Mouse (Mus musculus) adrenal gland, postnatal 14 days (tissue): ENCODE measurements around the gene Supt5. TPM values are rescaled to one million over a fixed set of nuclear protein-coding genes. Genes with fewer than 3 reads are reported as not detected.
A peak's percentile ranks its signal among the peaks of the same experiment; 100 is the strongest.

ENCODE experiments used
- DNase-seq: peaks from one replicate; pipeline ENCODE4 v3.0.0; 2021; ENCODE audit warnings: mixed read lengths
- total RNA-seq: library from RNA; stranded (reverse); gene quantifications from 2 replicates; pipeline ENCODE4 v1.2.3, GENCODE M21; 2021

Supt5 gene
- total RNA-seq, 1 experiment from 2014 or later = 122 TPM

DNA sequence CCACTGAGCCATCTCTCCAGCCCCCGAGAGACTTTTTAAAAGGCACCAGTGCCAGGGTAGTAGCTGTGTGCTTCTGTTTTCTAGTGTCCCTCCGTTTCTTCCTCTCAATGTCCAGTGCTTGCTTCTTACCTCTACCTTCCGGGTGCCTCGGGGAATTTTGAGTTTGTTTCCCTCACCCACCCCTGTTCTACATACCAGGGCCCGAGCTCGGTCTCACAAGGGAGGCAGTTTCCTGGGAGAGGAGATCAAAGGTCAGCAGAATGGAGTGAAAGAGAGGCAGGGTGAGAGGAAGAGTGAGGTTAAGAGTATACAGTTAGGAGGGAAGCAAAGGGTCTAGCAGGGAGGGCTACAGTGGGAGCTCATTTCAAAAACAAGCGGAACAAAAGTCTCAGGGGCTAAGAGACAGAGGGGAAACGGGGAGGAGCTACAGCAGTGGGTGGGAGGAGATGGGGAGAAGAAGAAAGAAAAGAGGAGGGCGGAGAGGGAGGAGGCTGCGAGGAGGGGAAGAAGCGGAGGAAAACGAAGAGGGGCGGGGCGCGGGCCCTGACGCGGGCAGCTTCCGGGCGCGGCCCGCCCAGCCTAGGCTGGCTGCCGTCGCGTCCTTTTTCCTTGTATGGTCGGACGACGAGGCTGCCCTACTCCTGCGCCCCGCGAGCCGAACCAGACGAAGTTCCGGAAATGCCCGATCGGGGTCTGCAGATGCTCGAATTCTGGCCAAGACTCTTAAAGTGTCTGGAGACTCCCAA, 36.8 kb upstream of the Supt5 start:
- DNase-seq = peak; percentile 93

DNA sequence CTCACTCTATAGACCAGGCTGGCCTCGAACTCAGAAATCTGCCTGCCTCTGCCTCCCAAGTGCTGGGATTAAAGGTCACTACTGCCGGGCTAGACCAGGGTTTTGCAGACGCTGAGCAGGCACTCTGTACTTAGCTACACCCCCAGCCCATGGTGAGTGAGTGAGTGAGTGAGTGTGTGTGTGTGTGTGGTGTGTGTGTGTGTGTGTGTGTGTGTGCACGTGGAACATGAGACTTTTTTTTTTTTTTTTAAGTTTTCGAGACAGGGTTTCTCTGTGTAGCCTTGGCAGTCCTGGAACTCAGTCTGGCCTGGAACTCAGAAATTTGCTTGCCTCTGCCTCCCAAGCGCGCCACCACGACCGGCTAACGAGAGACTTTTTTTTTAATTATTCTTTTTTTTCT, 36.1 kb upstream of the Supt5 start:
- DNase-seq = no peak

DNA sequence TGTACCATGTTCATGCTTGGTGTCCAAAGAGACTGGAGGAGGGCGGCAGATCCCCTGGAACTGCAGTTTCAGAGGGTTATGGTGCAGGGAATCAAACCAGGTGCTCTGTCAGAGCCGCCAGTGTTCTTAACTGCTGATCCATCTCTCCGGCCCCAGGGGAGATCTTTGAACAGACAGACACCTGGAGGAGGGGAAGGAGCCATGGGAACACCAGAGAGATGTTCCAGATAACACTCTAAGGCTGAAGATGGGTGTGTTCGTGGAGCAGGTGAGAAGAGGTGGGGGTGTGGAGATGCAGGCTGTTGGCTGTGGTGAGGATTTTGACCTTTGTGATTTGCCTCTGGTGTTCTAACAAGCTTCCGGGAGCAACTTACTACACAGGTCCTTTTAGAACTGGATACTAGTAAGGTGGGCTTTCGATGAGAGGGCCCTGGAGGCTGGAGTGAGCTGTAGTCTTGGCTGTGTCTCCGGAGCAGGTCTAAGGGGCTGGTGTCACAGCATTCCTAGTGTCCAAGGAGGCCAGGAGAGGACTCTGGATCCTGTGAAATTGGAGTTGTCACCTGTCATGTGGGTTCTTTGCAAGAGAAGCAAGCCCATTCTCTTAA, 35.4 kb upstream of the Supt5 start:
- DNase-seq = no peak

DNA sequence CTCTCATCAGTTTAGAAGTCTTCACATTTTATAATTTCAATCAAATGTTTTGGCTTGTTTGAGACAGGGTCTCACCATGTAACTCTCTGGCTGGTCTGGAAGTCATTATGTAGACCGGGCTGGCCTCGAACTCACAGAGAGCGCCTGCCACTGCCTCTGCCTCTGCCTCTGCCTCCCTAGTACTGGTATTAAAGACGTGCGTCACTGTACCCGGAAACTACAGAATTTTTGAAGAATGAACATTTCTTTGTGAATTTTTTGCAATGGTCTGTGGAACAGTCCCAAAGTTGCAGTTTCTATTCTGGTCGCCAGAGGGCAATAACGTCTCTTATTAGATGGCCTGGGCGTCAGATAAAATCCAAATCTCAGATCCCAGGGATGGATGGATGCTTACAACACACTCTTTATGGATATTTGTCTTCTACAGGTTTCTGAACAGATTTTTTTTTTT, 34.6 kb upstream of the Supt5 start:
- DNase-seq = peak; percentile 87

DNA sequence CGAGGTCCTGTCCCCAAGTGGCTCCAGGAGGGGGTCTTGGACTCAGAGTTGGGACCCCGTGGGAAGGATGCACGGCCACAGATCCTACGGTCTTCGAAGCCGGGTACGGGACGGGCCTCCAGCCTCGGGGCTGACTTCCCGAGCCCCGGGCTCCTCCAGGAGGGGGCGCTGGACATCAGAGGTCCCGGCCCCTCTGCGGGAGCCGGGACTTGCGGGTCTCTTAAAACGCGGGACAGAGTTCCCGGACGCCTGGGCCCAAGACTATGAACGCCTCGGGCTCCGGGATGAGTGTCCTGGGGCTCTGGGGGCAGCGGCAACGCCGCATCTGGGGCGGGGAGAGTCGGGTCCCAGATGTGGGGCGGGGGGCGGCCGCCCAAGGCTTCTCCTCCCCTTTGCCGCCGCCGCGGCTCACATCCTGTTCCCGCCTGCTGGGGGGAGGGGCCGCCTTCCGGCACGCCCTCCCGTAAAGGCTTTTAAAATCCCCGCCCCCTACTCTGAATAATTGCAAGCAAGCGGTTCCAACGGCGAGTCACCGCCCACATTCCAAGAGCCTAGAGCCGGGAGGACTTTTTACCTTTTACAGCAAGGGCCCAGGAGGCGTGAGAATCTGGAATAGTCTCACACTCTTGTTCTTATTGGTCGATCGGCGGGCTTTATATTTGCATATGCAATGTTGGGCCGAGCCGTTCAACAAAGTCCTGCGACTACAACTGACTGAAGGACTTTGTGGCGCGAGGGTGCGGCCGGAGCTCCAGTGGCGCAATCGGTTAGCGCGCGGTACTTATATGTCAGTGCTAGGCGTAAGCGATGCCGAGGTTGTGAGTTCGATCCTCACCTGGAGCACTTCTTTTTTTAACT, 33.9 kb upstream of the Supt5 start, which contains the start of gene Plekhg2:
TSS of gene Plekhg2 (minus strand) at position 349 of the 858 bp plus-strand sequence.
- DNase-seq = peak; percentile 97

DNA sequence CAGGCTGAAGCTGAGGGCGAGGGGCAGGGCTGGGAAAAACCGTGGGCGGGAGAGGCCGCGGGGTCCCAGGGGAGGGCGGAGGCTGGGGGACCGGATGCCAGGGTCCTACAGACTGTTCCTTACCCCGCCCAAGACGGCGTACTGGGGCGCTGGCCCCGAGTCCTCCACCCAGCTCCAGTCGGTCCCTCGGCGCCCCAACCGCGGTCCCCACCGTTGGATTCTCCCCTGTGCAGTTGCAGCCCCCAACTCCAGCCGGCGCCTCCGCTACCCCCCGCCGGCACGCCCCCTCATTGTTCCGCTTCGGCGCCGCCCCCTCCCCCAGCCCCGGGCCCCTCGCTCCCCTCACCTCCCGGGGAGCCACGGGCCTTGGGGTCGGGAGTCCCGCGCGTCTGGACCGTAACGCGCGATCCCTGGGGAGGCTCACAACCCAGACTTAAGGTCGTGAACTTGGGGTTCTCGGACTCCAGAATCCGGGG, 33.0 kb upstream of the Supt5 start:
- DNase-seq = peak; percentile 73

DNA sequence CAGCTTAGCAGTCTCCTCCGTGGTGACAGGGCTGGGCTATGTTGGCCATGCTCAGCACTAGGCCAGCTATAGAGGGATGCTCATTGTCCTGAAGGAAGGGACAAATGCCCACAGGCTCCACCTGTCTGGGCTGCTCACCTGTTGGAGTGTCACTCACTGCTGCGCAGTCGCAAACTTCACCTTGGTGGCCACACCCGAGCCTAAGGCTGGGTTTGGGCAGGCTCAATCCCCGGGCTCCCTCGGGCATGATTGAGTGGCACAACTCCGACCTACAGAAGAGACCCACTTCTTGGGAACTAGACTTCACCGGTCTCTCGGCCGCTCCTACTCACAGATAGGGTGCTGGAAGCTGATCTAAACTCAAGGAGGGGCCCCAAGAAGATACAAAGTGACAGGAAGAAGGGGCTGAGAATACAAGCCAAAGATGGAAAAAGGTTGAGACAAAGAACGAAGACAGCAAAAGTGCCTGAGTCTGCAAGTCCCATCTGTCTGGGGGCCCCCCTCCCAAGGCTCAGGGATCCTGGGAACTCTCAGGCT, 32.5 kb upstream of the Supt5 start:
- no peak for DNase-seq

DNA sequence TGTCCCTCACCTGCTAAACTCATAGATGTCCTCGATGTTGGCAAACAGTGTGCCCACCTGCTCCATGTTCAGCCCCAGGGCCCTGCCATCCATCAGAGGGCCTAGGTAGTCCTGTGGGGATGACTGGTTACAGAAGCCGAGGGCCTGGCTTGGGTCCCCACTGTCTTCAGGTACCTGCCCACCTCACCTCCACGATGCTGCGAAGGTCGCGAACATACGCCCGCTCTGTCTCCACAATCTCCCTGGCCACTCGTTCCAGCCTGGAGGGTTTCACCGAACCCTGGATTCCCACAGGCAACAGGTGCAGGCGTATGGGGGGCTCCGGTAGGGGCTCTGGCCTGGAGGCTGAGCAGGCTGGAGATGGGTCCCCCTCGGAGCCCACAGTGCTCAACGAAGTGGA, 31.5 kb upstream of the Supt5 start:
- DNase-seq = no peak

DNA sequence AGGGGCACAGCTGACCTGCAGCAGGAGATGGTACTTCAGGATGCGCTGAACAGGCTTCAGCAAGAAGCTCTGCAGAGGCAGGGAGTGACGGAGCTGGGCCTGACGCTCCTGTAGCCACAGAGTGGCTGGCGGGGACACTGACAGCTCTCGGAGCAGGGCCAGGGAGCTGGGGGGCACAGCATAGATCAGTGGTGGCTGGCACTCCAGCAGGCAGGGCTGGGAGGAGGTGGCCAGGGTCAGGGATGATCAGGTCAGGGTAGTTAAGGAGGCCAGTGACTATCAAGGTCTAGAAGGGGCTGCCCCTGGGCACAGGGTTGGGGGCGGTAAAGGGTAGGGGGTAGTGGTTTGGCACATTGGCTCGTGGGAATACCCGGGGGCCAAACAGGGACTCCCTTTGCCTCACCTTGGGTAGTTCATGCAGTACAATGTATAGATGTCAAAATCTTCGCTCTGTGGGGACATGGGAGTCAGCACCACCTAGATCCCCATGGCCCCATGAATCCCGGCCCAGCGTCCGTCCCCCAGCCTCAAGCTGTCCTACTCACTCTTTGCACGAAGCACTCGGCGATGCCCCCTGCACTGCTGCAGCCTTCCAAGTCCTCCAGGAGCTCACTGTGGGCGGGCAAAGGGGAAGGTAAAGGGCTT, 29.9 kb upstream of the Supt5 start:
- no peak for DNase-seq

DNA sequence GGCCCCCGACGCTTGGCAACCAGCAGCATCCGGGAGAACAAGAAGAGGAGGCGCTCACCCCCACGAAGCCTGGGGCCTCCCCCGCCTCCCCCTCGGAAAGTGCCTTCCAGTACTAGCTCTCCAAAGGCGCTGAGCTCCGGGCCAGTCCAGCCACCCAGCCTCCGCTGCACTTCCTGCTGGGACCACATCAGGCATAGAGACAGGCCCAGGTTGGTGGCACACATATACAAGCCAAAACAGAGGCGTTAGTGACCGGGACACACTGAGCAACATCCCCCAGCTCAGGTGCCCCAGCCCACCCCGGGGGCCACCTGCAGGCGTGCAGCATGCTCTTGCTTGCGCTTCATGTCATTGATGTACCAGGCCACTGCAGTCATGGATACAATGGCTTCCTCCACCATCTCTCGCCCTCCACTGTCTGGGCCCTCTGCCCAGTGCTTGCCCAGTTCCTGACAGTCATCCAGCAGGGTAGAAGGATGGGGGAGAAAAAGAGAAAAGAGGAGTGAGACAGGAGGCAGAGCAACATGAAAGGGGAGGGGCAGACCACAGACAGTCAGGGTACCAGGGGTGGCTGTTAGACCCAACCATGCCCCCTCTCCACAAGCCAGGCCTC, 29.2 kb upstream of the Supt5 start:
- no peak for DNase-seq

DNA sequence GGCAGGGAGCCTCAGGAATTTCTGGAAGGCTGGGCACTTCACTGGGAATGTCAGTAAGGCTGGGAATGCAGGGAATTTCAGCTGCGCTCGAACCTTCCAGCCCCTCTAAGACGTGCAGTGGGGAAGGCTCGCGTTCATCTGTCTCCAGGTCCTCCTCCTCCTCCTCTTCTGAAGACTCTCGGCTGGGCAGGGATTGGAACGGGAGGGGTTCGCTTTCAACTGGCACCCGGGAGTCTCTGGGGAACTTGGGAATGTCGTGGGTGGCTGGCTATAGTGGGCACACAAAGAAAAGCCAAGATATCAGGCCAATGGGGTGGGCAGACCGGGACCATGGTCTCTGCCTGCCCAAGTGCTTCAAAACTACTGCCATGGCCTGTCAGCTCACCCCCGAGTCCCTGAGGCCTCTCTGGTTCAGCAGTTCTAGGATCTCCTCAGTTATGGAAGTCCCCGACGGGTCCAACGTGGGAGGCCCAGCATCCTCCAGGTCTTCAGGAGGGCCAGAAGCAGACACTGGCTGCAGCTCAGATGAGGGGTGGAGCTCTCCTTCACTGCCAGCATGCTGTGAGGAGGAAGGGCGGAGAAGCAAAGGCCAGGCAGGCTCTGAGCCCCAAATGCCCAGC, 24.0 kb upstream of the Supt5 start:
- no peak for DNase-seq

DNA sequence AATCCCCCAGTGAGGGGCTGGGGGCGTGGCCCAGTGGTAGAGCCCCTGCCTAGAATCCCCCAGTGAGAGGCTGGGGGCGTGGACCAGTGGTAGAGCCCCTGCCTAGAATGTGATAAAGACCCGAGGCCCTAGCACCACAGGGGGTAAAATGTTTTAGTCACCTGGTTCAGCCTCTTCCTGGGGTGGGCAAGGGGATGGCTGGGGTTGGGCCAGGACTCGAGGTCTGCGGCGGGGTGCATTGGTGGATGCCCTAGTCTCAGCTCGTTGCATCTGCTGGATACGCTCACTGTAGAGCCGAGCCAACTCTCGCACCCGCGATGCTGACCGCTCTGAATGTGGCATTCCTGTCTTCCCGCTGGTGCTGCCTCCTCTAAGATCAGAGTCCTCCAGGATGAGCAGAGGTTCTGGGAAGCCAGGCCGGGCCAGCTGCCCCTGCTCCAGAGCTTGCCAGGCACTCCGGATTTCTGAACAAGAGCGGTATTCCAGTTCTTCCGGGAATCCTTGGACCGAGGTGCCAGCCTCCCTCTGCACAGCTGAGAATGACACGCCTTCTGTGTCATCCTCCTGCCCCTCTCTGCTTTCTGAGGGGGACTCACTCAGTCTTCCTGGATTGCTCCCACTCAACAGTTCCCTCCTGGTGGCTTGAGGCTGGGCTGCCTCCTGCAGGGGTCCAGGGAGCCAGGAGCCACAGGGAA, 23.2 kb upstream of the Supt5 start:
- DNase-seq = no peak

DNA sequence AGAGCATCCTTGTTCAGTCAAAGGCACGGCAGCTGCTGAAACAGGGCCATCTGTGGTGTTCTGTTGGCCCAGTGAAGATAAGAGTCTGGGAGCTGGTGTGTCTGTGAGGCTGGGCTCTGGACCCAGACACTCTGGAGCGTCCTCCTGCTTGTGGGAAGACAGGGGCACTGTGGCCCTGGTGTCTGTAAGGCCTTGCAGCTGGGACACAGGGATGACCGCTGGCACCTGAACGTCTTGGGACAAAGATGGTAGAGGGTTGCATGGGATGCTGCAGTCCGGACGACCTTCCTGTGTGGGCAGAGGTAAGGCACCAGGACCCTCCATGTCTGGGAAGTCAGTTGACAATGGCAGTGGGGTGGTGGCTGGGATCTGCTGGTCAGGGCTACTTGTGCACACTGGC, 21.7 kb upstream of the Supt5 start:
- no peak for DNase-seq

DNA sequence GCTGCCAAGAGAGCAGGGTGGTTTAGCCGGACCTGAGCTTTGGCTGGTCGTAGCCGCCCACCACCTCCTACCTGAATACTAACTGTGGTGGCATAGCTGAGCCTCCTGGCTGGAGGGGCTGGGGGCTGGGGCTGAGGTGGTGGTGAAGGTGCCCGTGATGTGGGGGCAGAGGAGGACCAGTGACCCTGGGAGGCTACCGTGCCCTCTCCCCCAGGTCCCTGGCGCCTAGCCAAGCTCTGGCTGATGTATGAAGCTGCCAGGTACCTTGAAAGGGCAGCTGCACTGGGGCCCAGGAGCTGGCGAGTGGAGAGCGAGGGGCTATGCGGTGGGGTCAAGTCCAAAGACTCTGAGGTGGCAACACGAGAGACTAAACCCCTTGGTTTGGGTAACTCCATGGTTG, 21.3 kb upstream of the Supt5 start:
- DNase-seq = no peak

DNA sequence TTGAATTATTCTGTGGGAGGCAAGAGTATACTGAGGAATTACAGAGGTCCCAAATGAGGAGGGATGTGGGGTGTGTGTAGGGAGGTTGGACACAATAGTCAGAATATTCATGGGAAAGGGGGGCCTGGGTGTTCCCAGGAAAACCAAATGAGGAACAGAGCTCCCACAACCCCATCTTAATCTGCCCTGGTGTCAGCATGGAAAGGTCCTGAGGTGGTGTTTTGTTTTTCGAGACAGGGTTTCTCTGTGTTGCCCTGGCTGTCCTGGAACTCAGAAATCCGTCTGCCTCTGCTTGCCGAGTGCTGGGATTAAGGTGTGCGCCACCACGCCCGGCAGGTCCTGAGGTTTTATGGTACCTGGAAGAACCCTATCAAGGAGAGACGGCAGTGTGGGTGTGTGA, 19.9 kb upstream of the Supt5 start:
- no peak for DNase-seq

DNA sequence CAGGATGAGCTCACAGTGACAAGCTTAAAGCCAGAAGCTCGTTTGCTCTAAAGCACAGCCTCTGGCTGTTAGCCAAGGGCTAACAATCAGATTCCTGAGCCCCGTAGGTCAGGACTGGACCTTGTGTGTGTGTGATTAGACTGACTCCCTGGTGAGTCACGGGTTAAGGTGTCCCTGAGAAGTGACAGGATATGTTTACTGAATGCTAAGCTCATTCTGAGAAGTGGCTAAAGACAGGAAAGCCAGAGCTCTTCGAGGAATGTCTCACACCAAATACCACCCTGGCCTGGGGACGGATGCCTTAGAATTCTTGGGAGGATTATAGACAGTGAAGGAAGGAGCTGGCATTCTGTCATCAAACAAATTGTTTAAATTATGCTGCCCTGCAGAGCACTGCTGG, 19.4 kb upstream of the Supt5 start:
- peak; percentile 68 for DNase-seq

DNA sequence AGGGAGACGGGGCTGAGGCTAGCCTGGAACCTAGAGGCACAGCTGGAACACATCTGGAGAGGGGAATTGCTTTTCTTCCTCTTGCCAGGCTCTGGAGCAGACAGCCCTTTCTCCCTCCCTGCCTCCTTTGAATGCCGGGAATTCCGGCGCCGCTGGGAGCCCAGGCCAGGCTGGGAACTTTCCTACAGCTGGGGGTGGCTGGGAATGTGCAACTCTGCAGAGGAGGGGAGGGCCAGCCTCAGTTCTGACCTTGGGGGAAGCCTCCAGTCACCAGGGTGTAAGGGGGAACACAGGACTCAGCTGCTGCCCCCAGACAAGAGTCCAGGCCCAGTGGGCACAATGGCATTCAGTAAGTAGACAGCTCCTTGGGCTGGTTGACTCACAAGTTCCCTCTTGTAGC, 18.4 kb upstream of the Supt5 start:
- peak; percentile 64 for DNase-seq

DNA sequence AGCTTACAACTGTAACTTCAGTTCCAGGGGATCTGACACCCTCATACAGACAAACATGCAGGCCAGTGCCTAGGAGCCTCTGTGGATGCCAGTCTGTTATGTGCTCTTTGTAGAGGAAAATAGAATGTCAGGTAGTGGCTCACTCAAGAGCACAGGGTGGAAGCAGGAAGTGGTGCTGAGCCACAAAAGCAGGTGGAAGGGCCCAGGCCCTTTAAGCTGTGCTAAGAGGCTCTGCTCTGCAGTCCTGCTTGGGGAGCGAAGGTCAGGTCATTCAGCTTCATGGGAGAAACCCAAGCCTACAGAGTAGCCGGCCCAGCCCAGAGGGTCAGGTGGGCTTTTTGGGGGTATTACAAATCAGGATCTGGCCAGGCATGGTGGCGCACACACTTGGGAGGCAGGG, 16.7 kb upstream of the Supt5 start:
- no peak for DNase-seq

DNA sequence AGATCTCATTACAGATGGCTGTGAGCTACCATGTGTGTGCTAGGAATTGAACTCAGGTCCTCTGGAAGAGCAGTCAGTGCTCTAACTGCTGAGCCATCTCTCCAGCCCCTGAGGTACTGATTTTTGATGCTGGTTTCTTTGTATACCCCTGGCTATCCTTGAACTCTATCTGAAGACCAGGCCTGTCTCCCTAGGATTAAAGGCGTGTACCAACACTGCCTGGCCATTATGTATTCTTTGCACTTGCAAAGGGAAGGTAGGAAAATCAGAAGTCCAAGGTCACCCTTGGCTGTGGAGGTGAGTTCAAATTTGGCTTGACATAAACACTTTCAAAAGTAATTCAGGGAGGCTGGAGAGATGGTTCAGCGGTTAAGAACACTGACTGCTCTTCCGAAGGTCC, 16.1 kb upstream of the Supt5 start:
- no peak for DNase-seq

DNA sequence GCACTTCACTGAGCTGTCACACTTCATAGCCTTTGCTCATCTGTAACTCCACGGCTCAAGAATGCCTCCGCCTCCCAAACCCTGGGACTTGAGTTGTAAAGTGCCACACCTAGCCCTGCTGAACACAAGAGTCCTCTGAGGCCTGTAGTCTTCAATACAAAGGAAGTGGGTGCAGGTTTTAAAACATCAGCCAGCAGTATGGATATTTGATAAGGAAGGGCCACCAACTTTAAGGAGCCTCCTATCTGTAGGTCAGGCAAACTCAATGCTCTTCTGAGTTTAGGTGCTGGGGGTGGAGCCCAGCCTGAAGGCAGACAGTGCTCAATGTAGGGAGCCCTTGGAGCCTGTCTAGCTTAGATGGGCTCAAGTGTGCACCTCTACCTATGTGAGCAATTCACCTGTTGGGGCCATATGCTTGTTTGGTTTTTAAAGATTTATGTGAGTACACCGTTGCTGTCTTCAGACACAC, 15.6 kb upstream of the Supt5 start:
- DNase-seq = no peak

DNA sequence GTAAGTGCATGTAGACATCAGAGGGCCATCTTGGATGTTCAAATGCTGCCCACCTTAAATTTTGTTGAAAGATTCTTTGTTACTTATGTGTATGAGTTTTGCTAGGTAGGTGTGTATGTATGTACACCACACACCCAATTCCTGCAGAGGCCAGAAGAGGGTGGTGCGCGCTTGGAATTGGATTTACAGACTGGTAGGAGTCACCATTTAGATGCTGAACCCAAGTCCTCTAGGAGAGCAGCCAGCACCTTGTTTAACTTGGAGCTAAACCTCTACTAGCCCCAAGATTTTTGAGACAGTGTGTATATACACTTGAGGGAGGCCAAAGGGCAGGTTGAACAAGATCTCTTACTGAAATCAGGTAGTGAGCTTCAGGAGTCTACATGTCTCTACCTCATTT, 14.7 kb upstream of the Supt5 start:
- DNase-seq = no peak
